Mouse (Mus musculus): Measurements from ENCODE around the gene Tacstd2.
"Not testable (repeated sequence)": the region's sequence is repeated elsewhere in the genome, so short reads cannot be mapped to it uniquely, and the experiment has no call there.

Tacstd2 gene

DNA sequence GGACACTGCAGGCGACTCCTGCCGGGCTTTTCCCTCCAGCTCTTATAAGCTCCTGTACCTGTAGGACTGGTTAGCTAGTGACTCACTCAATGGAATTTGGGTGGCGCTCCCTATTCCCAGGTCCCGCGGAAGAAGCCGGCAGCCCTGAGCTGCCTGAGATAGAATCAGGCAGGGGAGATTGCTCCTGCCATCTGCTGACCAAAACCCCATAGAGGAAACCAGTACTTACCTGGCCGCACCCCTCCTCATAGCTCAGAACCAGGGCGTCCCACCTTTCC is at the start of gene Tacstd2:
TSS of gene Tacstd2 (minus strand) at position 20 of the 278 bp plus-strand sequence.
- DNase-seq, result peak; percentile 29 to 52

DNA sequence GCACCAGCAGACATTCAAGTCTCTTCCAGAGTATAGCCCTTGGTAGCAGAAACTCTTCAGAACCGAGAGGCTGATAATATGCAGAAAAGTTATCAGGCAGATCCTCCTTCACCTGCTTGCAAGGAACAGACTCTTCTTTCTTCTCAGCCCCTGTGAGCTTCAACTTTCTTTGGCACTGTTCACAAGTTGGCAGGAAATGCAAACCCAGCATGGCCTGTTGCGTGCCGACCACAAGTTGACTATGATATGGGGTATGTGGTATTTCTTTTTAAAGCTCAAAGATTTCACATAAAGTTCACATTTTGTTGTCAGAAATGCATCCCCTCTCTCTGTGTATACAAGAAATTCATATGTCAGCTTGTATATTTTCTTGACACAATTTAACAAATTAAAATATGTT is 30.7 kb upstream of the Tacstd2 start:
- no peak for DNase-seq

DNA sequence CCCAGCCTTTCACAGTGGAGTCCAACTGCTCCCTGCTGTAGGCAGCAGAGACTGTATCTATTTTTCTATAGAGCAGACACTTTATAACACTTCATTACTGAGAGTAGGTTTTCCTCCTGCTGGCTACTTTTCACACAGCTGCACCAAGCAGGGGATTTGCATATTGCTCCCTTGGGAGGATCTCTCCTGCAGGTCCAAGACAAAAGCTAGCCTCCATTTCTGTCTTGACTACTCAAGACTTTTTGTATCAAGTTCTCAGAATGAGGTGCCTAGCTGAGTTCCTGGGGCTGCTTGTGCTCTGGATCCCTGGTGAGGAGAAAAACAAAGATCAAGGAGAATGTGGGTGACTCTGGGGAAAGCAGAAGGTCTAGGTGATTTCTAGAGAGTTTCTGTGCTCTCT is 19.8 kb upstream of the Tacstd2 start:
- DNase-seq, result no peak

DNA sequence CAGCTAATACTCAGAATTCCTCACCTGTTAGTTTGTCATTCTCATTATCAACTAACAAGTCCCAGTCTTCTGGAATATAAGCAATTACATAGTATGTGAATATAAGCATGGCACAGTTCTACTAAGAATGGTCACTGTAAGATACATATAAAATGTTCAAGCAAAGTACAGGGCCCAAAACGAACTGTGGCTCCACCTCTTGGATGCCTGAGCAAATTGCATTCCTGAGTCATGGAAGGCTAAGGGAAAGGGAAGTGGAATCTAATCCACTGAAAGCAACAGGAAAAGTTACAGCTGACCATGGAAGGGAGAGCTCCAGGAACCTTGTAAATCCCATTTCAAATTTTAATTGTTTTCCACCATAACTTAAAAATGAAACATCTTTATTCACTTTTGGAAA is 14.0 kb upstream of the Tacstd2 start:
- peak; percentile 46 to 47 for DNase-seq

DNA sequence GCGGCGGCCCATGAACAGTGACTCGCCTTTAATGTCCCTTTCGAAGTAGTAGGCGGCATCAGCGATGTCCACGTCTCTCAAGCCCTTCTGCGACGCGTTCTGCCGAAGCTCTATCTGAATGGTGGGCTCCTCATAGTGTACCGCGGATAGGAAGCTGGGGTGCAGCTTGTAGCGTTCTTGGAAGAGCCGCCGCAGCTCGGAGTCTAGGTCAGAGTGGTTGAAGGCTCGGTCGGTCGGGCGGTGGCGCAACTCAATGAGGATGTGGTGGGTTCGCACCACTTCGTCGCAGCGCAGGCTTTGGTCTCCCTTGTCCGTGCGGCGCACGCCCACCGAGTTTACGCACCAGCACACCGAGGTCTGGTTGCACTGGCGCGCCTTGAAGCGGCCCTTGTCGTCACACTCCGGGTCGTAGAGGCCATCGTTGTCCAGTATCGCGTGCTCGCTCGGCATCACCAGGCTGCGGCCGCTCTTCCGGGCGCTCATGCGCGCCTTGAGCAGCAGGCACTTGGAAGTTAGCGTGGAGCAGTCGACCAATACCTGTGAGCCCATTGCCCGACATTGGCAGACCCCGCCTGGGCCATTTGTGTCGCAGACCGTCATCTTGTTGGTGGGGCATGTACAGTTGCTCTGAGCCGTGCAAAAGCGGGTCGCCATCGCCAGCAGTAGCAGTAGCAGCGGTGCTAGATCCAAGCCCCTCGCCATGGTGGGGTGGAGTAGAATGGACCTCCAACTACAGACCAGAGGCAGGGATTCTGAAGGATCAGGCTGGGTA is 405 bp downstream of the Tacstd2 start:
- peak; percentile 49 to 63 for DNase-seq

DNA sequence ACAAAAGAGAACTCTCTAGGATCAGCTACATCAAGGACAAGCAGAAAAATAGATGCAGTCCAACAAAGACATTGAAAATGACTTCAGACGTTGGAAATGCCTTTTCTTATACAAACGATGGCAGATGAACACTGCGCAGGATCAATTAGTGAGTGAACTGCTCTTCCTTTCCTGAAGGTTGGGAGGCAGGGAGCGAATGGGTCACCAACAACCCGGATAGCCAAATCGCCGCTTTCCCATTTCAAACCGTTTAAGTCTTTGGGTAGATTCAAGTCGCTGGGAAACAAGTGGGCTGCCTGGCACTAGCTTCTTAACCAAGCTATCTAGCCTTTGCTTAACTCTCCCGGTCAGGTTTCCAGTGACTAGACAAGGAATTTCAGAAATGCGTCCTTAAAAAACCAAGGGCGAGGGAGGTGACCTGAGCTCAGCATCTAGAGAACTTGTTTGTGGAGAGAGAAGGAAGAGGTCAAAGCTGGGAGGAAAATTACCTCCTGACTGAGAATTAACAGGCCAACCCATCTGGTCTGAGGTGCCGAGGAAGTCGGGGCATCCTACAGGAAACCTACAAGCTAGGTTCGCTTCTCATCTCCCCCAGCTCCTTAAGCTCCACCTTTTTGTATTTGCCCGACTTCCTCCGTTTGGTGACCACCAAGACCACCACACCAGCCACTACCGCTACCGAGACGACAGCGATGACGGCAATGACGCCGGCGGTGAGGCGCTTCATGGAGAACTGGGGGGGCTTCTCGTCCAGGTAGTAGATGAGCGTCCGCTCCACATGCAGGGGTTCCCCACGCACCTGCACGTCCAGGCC is 1.2 kb downstream of the Tacstd2 start:
- DNase-seq, result peak in 1 of 2 experiments; percentile 23

DNA sequence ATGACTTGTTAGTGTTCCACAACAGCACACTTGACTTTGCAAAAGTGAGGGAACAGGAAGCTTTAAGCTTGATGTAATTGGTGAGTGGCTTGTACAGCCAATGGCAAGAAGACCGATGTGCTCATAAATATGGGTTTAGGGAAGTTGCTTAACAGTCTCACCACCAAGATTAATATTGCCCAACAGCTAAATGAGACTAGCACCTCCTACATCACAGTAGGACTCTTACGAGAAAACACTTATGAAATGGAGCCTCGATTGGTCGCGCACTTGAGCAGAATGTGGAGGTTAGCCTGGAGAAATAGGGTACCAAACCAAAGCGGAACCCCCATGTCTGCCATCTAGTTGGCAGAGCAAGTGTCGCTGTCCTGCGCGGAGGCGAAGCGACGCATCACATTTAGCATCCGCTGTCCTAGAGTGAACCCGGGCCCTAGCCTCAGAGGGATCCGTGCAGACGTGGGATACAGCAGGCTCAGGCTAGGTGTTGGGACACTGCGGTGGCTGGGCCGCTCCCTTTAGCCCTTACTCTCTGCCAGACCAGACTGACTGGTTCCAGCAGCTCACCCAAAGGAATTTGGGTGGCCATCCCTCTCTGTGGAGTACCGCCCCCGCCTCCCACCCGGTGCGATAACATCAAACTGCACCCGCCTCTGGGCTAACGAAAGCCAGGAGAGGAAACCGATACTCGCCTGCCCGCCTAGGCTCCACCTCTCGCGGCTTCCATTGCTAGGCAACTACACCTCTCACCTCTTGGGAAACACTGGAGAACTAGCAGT is 2.7 kb downstream of the Tacstd2 start:
- peak; percentile 68 to 80 for DNase-seq

DNA sequence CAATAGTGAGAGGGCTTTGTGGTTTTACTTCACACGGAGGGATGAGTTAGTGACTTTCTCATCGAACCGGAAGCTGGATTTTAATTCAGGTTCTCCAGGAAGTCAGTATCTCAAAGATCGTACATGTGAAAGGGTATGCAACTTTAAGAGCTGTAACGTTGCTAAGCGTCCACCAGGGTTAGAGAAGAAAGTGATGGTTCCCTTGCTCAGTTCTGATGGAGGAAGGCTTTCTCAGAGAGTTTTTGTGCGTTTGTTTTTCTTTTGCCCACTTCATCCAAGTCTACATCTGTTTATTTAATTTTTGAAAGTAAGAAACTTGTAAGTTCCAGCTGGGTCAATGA is 3.8 kb downstream of the Tacstd2 start:
- no peak for DNase-seq

DNA sequence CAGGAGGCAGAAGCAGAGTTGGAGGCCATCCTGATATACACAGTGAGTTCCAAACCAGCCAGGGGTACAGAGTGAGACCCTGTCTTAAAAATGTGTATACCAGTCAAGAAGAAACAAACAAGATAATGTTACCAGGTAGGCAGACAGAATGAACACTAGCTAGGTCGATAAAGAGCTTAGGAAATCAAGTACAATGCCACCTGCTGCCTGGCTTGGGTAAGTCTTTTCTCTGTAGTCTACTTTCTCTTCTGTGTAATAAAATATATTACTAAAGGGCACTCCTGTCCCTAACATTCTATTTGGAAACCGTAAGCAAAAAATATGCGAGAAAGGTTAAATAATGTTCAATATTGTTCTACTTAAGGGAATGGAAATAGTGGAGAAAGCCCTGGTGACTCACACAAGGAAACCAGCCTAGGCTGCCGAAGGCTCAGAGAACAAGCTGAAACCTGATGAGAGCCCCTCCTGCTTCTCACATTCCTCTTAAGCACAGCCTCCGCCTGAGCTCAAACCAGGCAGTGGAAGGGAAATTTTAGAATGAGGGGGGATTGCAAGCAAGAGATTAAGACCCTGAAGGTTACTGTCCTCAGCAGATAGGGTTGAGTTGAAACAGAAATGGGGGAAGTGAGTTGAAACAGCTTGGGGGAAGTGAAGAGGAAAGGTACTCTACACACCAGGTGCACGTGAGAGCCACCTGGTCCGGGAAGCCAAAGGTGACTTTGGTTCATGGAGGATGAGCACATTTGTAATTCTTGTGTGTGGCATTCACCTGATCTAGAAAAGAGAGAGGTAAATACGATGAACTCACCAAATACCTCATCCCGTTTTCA is 4.4 kb downstream of the Tacstd2 start:
- peak; percentile 44 to 52 for DNase-seq

DNA sequence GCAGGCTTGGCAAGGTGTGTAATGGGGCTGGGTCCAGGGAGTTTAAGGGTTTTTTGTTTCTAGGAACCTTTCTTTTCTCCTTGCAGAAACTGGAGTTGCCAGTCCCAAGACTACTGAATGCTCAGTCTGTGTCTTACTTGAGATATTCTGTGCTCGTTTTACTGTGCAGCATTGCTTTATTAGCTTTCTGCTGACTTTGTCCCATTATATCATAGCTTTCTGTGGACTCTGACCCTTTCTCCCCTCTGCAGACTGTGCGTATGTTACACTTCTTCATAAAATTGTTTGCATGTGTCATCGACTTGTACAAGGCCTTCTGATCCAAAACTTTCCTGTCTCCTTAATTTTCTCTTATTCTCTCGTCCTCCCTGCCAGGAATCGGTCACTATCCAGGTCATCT is 9.2 kb downstream of the Tacstd2 start:
- no peak for DNase-seq

DNA sequence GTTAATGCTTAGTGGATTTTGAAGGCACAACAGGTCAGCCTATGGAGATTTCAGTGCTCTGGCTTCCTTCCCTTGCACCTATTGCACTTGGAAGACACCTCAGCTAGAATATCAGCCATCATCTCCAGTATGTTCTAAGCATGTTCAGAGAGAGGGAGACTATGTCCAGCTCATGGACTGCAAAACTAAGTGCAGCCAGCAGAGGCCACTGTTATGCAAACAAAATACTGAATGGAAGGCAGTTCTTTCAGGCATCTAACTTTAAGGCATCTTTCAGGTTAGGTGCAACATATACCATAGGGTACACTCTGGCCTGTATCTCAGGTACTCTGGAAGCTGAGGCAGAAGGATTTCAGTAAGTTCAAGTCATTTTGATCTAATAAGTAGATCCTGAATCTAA is 24.8 kb downstream of the Tacstd2 start:
- DNase-seq, result peak; percentile 69 to 73

DNA sequence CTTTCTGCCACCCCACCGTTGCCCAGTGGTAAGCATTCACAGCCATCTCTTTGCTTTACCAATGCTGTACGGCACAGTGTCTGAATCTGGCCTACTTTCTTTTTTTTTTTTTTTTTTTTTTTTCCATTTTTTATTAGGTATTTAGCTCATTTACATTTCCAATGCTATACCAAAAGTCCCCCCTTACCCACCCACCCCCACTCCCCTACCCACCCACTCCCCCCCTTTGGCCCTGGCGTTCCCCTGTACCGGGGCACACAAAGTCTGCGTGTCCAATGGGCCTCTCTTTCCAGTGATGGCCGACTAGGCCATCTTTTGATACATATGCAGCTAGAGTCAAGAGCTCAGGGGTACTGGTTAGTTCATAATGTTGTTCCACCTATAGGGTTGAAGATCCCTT is 33.7 kb downstream of the Tacstd2 start:
- not testable (repeated sequence) for DNase-seq

DNA sequence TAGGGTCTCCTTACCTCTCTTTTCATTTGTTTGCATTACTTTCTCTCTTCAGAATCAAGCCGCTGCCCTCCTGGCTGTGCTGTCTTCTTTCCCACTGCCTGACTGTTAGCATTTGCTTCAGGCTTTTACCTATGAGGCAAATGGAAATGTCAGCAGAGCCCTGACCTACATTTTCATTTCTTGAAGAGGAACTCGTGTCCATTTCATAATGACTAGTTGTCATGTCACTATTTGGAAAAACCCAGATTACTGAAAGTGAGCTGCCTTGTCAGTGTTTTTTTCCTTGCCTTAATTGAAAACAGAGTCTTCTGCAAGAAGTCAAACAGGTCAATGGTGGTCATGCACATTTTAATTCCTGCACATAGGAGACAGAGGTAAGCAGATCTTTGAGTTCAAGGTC is 43.8 kb downstream of the Tacstd2 start, which contains the start of gene Il23r:
TSS of gene Il23r (minus strand) at position 101 of the 400 bp plus-strand sequence.
- no peak for DNase-seq

Data from kidney, postnatal 4 days (tissue).